Mouse (Mus musculus) kidney, embryonic 16.5 days (tissue): ENCODE measurements around the gene Lyz2. TPM values are rescaled to one million over a fixed set of nuclear protein-coding genes. Genes with fewer than 3 reads are reported as not detected.
"Not testable (repeated sequence)": the region's sequence is repeated elsewhere in the genome, so short reads cannot be mapped to it uniquely, and the experiment has no call there.

Experiments used
- ATAC-seq: fragments of 200-750 bp; cut with Nextera tagmentation; 2 replicates; pipeline ENCODE4 v1.8.0; 2017; ENCODE audit warnings: moderate TSS enrichment; ENCODE audit not compliant: low FRiP score, low TSS enrichment
- H3K27ac ChIP-seq: fragments of 300-500 bp; sonication (generic); 2 replicates; pipeline ENCODE4 v1.5.1; 2014; ENCODE audit warnings: low read length
- H3K27me3 ChIP-seq: fragments of 300-500 bp; sonication (generic); 2 replicates; pipeline ENCODE4 v1.6.1; 2014; ENCODE audit warnings: low read length, control low read depth, mixed read lengths; ENCODE audit not compliant: insufficient read depth
- H3K36me3 ChIP-seq: fragments of 300-500 bp; sonication (generic); 2 replicates; pipeline ENCODE4 v1.6.1; 2014; ENCODE audit warnings: low read length, control low read depth, mixed read lengths; ENCODE audit not compliant: insufficient read depth
- H3K4me1 ChIP-seq: fragments of 300-500 bp; sonication (generic); 2 replicates; pipeline ENCODE4 v1.6.1; 2014; ENCODE audit warnings: low read length, control low read depth, mixed read lengths; ENCODE audit not compliant: insufficient read depth
- H3K4me2 ChIP-seq: fragments of 300-500 bp; sonication (generic); replicated peaks from 2 replicates; pipeline ENCODE4 v1.6.1; 2014; ENCODE audit warnings: low read depth, low read length
- H3K4me3 ChIP-seq: fragments of 300-500 bp; sonication (generic); 2 replicates; pipeline ENCODE4 v1.5.1; 2014; ENCODE audit warnings: mild to moderate bottlenecking, low read length
- H3K9ac ChIP-seq: fragments of 300-500 bp; sonication (generic); replicated peaks from 2 replicates; pipeline ENCODE4 v1.6.1; 2014; ENCODE audit warnings: low read length
- H3K9me3 ChIP-seq: fragments of 300-500 bp; sonication (generic); 2 replicates; pipeline ENCODE4 v1.6.1; 2016; ENCODE audit warnings: low read length, control low read depth
- WGBS: fragments of 180-500 bp; shearing (Covaris S2); extraction: QIAGEN DNeasy Blood & Tissue Kit; methylation state at CpG from one replicate; pipeline ENCODE4 v1.1.7; 2014; 5-methylcytosine and 5-hydroxymethylcytosine counted together
- polyA plus RNA-seq: library from polyadenylated mRNA; unstranded; fragments of >200 nt; fragmentation: Nextera tagmentation; extraction: Ambion mirVana; gene quantifications from 2 replicates; pipeline ENCODE4 v1.2.1, GENCODE M21; 2015

Lyz2 gene
- polyA plus RNA-seq, 1 experiment from 2014 or later = 65.5 TPM

DNA sequence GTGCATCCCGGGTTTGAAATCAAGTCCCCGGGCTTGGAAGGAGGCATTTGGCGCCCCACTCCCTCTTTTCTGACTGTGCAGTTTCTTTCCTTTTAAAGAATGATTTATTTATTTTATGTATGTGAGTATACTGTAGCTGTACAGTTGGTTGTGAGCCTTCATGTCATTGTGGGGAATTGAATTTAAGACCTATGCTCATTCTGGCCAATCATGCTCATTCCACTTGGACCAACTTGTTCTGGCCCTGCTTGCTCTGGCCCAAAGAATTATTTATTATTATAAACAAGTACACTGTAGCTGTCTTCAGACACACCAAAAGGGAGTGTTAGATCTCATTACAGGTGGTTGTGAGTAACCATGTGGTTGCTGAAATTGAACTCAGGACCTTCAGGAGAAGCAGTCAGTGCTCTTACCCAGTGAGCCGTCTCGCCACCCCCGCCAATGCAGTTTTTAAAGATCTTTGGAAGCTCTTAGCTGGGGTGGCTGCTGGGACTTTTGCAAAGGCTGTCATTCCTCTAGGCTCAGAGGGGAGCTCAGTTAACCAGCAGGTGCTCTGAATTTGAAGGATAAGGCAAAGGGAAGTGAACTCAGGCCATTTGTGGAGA, 4.3 kb upstream of the Lyz2 start:
- no peak overlapping the region for H3K4me2 ChIP-seq
- ATAC-seq = no peak

GRCm38 (mm10) chr10:117285584-117285983, 3.5 kb upstream of the Lyz2 start:
- 88% methylated on average over 3 of the region's 7 CpGs for WGBS
- not testable (repeated sequence) for H3K4me3 ChIP-seq, H3K9me3 ChIP-seq, H3K4me2 ChIP-seq, H3K27me3 ChIP-seq, H3K9ac ChIP-seq, H3K27ac ChIP-seq, H3K4me1 ChIP-seq, ATAC-seq, H3K36me3 ChIP-seq

More for the DNA sequence above, 4.3 kb upstream of the Lyz2 start:
- Histone ChIP-seq H3K9me3 (no peaks in the 10 kb centered on the region), H3K36me3 (no peaks in the 10 kb centered on the region), H3K4me3 (no peak overlapping the region), H3K4me1 (no peaks in the 10 kb centered on the region), H3K27me3 (no peaks in the 10 kb centered on the region), H3K27ac (no peak overlapping the region), H3K9ac (no peak overlapping the region)
- 93% methylated on average over 6 of the region's 6 CpGs for WGBS

DNA sequence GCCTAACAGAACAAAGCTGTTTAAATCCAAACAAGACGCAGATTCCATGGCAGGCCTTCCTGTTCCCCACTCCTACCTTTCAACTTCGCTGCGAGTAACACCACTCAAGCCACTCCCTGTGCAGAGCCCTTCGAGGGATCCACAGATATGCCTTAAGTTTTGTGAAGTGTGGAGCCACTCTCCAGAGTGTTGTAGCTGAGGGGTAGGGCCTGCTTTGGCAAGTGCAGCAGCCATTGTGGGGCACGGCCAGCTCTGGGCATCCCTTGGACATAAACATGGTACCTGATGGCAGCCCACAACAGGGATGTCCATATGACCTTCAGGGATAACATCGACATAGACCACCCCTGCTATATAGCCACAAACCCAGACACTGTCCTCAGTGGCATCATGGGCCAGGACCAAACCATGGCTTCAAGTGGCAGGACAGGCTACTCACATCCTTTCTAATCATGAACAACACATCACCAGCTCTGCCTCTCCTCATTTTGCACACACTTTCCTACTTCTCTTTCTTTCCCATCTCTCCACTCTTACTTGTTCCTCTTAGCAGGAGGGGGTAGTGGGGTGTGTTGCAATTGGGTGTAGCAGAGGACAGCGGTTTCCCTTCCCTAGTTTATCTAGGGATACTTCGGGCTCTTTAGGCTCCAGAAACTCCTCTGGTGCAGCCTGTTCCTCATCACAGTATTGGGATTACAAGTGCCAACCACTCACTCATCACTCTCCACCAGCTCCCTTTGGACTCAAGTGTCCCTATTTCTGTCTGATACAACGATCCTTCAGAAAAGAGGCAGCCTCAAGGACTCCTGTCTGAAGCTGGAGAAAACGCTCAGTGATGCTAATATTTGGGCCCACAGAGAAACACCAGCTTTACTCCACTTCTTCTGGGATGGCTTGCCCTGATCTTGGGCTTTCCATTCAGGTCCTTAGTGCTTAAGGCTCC, 2.7 kb upstream of the Lyz2 start:
- H3K9ac ChIP-seq = no peak overlapping the region
- H3K4me3 ChIP-seq = no peak overlapping the region
- H3K9me3 ChIP-seq = no peaks in the 10 kb centered on the region
- H3K27me3 ChIP-seq = no peaks in the 10 kb centered on the region
- no peaks in the 10 kb centered on the region for H3K36me3 ChIP-seq
- H3K4me2 ChIP-seq = no peak overlapping the region
- 87% methylated on average over 10 of the region's 10 CpGs for WGBS
- no peak overlapping the region for H3K27ac ChIP-seq
- no peaks in the 10 kb centered on the region for H3K4me1 ChIP-seq
- no peak for ATAC-seq

DNA sequence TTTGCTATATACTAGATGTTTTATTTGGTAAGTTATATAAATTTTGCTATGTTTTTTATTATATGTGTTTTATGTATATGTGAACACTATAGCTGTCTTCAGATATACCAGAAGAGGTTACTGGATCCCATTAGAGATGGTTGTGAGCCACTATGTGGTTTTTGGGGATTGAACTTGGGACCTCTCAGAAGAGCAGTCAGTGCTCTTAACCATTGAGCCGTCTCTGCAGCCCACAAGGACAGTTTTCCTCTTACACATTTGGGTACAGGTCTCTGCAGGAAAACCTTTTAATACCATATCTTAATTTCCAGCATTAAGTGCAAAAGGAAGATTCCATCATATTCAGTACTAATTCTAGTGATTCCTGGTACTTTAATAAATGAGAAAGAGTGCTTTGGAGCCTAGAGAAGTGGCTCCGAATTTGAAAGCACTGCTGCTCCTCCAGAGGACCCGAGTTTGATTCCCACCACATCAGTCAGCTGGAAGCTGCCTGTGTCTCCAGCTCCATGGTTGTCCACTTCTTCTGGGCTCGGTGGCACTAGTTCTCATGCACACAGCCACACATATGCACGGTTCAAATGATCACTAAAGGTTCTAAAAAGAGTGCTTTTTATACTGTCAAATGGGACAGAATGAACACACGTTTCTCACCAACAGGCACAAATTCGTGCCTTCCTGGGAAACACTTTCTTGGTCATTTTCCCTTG, 1.9 kb upstream of the Lyz2 start:
- Histone ChIP-seq H3K4me1 (no peaks in the 10 kb centered on the region), H3K36me3 (no peaks in the 10 kb centered on the region), H3K9ac (no peak overlapping the region), H3K4me3 (no peak overlapping the region), H3K9me3 (no peaks in the 10 kb centered on the region), H3K27ac (no peak overlapping the region), H3K27me3 (no peaks in the 10 kb centered on the region), H3K4me2 (no peak overlapping the region)
- ATAC-seq = no peak
- WGBS = 81% methylated on average over 7 of the region's 7 CpGs

GRCm38 (mm10) chr10:117283196-117283595, 1.1 kb upstream of the Lyz2 start:
- not testable (repeated sequence) for H3K4me2 ChIP-seq, H3K27me3 ChIP-seq, H3K9me3 ChIP-seq, H3K4me3 ChIP-seq, H3K36me3 ChIP-seq, H3K27ac ChIP-seq, ATAC-seq, H3K9ac ChIP-seq, H3K4me1 ChIP-seq
- WGBS = 87% methylated on average over 4 of the region's 4 CpGs

DNA sequence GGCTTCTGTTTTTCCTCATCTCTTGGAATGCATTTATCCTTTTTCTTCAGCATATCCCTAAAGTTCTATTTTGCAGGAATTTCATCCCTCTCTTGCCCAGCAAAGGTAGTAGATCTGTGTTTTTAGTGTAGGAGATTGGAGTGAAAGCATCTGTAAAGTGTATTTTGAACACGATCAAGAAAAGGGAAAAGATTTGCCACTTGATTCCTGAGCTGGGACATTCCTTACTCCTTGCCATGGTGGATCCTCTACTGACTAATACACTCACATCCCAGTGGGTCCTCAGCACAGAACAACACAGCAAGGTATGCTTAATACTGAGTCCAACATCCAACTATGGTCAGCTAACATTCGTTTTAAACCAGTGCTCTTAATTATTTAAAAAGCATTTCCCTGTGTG, 430 bp upstream of the Lyz2 start:
- H3K4me1 ChIP-seq = no peaks in the 10 kb centered on the region
- 76% methylated on average over 2 of the region's 2 CpGs for WGBS
- no peak overlapping the region for H3K4me2 ChIP-seq
- no peak overlapping the region for H3K9ac ChIP-seq
- no peak overlapping the region for H3K4me3 ChIP-seq
- no peak overlapping the region for H3K27ac ChIP-seq
- H3K36me3 ChIP-seq = no peaks in the 10 kb centered on the region
- H3K9me3 ChIP-seq = no peaks in the 10 kb centered on the region
- H3K27me3 ChIP-seq = no peaks in the 10 kb centered on the region
- ATAC-seq = no peak

- no peak overlapping the region for H3K4me2 ChIP-seq
- no peak overlapping the region for H3K27ac ChIP-seq
- no peaks in the 10 kb centered on the region for H3K4me1 ChIP-seq
- H3K9ac ChIP-seq = no peak overlapping the region
- H3K4me3 ChIP-seq = no peak overlapping the region
- no peaks in the 10 kb centered on the region for H3K27me3 ChIP-seq
- WGBS = 81% methylated on average over 7 of the region's 7 CpGs
- no peaks in the 10 kb centered on the region for H3K9me3 ChIP-seq
- H3K36me3 ChIP-seq = no peaks in the 10 kb centered on the region
- ATAC-seq = no peak
Measured at GRCm38 (mm10) chr10:117281381-117281920, 670 bp downstream of the Lyz2 start.

GRCm38 (mm10) chr10:117280000-117280399, 2.1 kb downstream of the Lyz2 start:
- Histone ChIP-seq H3K27ac (no peak overlapping the region), H3K4me2 (no peak overlapping the region), H3K4me1 (no peaks in the 10 kb centered on the region), H3K36me3 (no peaks in the 10 kb centered on the region), H3K4me3 (no peak overlapping the region), H3K9me3 (no peaks in the 10 kb centered on the region), H3K27me3 (no peaks in the 10 kb centered on the region), H3K9ac (no peak overlapping the region)
- ATAC-seq = no peak
- WGBS = 55% methylated on average over 1 of the region's 1 CpGs

GRCm38 (mm10) chr10:117278510-117278909, 3.6 kb downstream of the Lyz2 start:
- not testable (repeated sequence) for H3K9me3 ChIP-seq, H3K4me3 ChIP-seq, ATAC-seq, H3K27me3 ChIP-seq, H3K4me2 ChIP-seq, H3K4me1 ChIP-seq, H3K27ac ChIP-seq, H3K36me3 ChIP-seq, H3K9ac ChIP-seq
- WGBS = 64% methylated on average over 2 of the region's 2 CpGs
